In genomic region chr4:43000141-43000986, GRCm38 (mm10) we compare ENCODE assay signal across 8 mouse cellular contexts. TPM values are rescaled to one million over a fixed set of nuclear protein-coding genes. Genes with fewer than 3 reads are reported as not detected.
DNase-seq lines count a peak whose midpoint lies in the region; ATAC-seq and TF ChIP-seq lines count a peak whose summit lies in the region.
"Not testable (repeated sequence)": the region's sequence is repeated elsewhere in the genome, so short reads cannot be mapped to it uniquely, and the experiment has no call there.

Gene Vcp (minus strand): TSS chr4:43000507.

- ATAC-seq in common myeloid progenitor, adult 5-6 weeks (replicated peaks; ENCODE audit: low read depth, poor library complexity, severe bottlenecking): peak; percentile 95
- ATAC-seq in hindbrain, postnatal 0 days: peak; percentile 99
- ATAC-seq in megakaryocyte, adult 5-6 weeks (ENCODE audit: poor library complexity, severe bottlenecking): peak; percentile 95

- H3K4me3 ChIP-seq in gastrocnemius, adult 2 months: peak within 1 kb of the TSS; percentile 98
- H3K4me3 ChIP-seq in hindbrain, postnatal 0 days (ENCODE audit: low read length): peak within 1 kb of the TSS; percentile 96
- peak within 1 kb of the TSS; percentile 81 for H3K4me3 ChIP-seq in left cerebral cortex, adult 2 months

- 1% methylated on average over 46 of the region's 56 CpGs for WGBS in hindbrain, postnatal 0 days

- intact Hi-C loops in gastrocnemius, adult 2 months (cut with DNase I); left cerebral cortex, adult 2 months (cut with DNase I): not testable (repeated sequence)

- DNase-seq in ZHBTc4 (ENCODE audit: low read depth, low spot score): peak; percentile 99
- DNase-seq in gastrocnemius, adult 2 months: peak; percentile 100
- peak; percentile 99 for DNase-seq in hindbrain, postnatal 0 days (ENCODE audit: low spot score)
- peak; percentile 99 for DNase-seq in left cerebral cortex, adult 2 months (ENCODE audit: extremely low spot score in 1 of 2, low spot score in 2 of 2)
- peak; percentile 99 for DNase-seq in right cerebral cortex, adult 2 months (ENCODE audit: low spot score in 2 of 2)
- peak; percentile 99 for DNase-seq in urinary bladder, postnatal 14 days (ENCODE audit: low spot score)

- H3K36me3 ChIP-seq in hindbrain, postnatal 0 days (ENCODE audit: insufficient read depth, low read length): not testable (repeated sequence)

- H3K4me1 ChIP-seq in hindbrain, postnatal 0 days (ENCODE audit: insufficient read depth, low read length): peaks cover 16% of the 10 kb centered on the region

- H3K4me2 ChIP-seq in hindbrain, postnatal 0 days (ENCODE audit: low read depth, low read length): peak within 1 kb of the TSS; percentile 93

- not testable (repeated sequence) for H3K9me3 ChIP-seq in hindbrain, postnatal 0 days (ENCODE audit: low read length)

- peak within 1 kb of the TSS; percentile 97 for H3K9ac ChIP-seq in hindbrain, postnatal 0 days (replicated peaks; ENCODE audit: low read length)

- H3K27me3 ChIP-seq in hindbrain, postnatal 0 days (ENCODE audit: insufficient read depth, low read length): not testable (repeated sequence)

- not testable (repeated sequence) for TF ChIP-seq CTCF in gastrocnemius, adult 2 months (IDR thresholded peaks at IDR 0.05); hindbrain, postnatal 0 days (IDR thresholded peaks at IDR 0.05; ENCODE audit: low read depth); left cerebral cortex, adult 2 months (IDR thresholded peaks at IDR 0.05)

- peak within 1 kb of the TSS; percentile 99 for H3K27ac ChIP-seq in gastrocnemius, adult 2 months
- H3K27ac ChIP-seq in hindbrain, postnatal 0 days: peak within 1 kb of the TSS; percentile 99
- peak within 1 kb of the TSS; percentile 97 for H3K27ac ChIP-seq in left cerebral cortex, adult 2 months

RNA-seq across cellular contexts. Expression of gene Vcp, which starts in this region (rescaled TPM):
- total RNA-seq in common myeloid progenitor, adult 5-6 weeks (2017): 261 and 292 TPM in 2 replicates
- total RNA-seq in gastrocnemius, adult 2 months (2021): 100 to 1,000 TPM; 229 to 272 TPM
- 187 and 191 TPM in 2 replicates for total RNA-seq in hindbrain, postnatal 0 days (2014; rRNA removed)
- polyA plus RNA-seq in hindbrain, postnatal 0 days (2015; fragmentation: Nextera tagmentation; extraction: Ambion mirVana): 445 and 455 TPM in 2 replicates
- 100 to 1,000 TPM; 179 to 186 TPM for total RNA-seq in left cerebral cortex, adult 2 months (2021)
- 81.5 and 86.4 TPM in 2 replicates for total RNA-seq in megakaryocyte, adult 5-6 weeks (2015)
- total RNA-seq in megakaryocyte, adult 5-6 weeks (2017): 154 and 165 TPM in 2 replicates

Comparison
In these comparisons a context has a peak if more than half of its experiments do, and no peak if none do; other contexts are left out.
1. Peak in every context shown above with its lines: DNase-seq, ATAC-seq, H3K4me3 ChIP-seq and H3K27ac ChIP-seq.